In the genomic region with DNA sequence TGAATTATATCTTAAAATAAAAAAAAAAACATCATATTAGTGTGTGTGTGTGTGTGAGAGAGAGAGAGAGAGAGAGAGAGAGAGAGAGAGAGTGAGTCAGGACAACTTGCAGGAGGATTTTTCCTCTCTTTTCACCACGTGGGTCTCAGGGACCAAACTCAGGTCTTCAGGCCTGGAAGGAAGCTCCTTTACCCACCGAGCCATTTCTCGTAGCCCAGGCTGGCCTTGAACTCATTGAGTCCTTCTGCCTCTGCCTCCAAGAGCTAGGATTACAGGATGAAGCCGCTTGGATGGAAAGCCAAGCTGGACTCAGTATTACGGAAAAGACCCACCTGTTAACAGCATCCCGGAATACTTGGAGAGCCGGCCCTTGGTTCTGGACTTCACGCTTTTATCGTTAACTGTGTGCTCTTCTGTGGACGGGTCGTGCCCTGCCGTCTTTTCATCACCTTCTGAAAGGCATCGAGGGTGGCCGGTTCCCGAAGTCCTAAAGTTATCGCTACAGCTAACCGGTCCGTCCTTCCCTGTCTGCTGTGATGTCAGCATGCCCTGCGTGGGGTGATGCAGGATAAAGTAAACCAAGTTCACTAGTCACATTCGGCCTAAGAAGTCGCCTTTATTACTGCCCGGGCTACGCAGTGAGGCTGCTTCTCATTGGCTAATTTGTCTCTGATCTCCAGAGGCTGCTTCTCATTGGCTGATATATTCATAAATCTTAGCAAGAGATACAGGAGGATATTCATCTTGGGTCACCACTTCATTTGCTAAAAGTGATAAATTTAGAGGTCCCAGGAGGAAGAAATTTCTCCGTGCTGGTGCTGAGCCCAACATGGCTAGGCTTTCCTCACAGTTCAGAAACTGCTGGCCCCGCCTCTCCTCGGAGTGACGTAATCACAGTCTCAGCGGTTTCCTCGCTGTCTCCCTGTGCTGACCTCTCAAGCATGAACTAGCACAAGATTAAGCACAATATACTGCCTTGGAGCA, we compare ENCODE assay signal across 8 mouse cellular contexts. TPM values are rescaled to one million over a fixed set of nuclear protein-coding genes. Genes with fewer than 3 reads are reported as not detected.
DNase-seq lines count a peak whose midpoint lies in the region; ATAC-seq and TF ChIP-seq lines count a peak whose summit lies in the region.

No protein-coding gene starts in this region.

- peak overlapping the region; percentile 62 for H3K4me2 ChIP-seq in forebrain, embryonic 12.5 days

- no peaks in the 10 kb centered on the region; the same call in 1 of the 2 replicates for H3K4me1 ChIP-seq in bone marrow, adult 2 months (ENCODE audit: control insufficient read depth, insufficient read depth, low read length)
- H3K4me1 ChIP-seq in forebrain, embryonic 12.5 days, result peaks cover 6% of the 10 kb centered on the region; the same call in 1 of the 2 replicates

- peak; percentile 88 for ATAC-seq in forebrain, embryonic 12.5 days (ENCODE audit: low FRiP score)
- peak; percentile 87 for ATAC-seq in megakaryocyte-erythroid progenitor cell, adult 5-6 weeks (replicated peaks; ENCODE audit: low FRiP score, low TSS enrichment, poor library complexity, severe bottlenecking)

- intact Hi-C loops in left cerebral cortex, postnatal 25 days (cut with DNase I), result no loop called here

- H3K36me3 ChIP-seq in forebrain, embryonic 12.5 days (replicated peaks), result no peaks in the 10 kb centered on the region; the same call in 1 of the 2 replicates

- no peak for TF ChIP-seq POLR2A in bone marrow, adult 2 months (IDR thresholded peaks at IDR 0.05; ENCODE audit: borderline replicate concordance, control insufficient read depth, low read depth, low read length)

- no peaks in the 10 kb centered on the region for H3K27me3 ChIP-seq in forebrain, embryonic 12.5 days

- no peak overlapping the region; the same call in 1 of the 2 replicates for H3K27ac ChIP-seq in bone marrow, adult 2 months (ENCODE audit: control insufficient read depth, insufficient read depth, low read depth, low read length, poor library complexity)
- H3K27ac ChIP-seq in forebrain, embryonic 12.5 days, result peak overlapping the region; percentile 53

- WGBS in bone marrow, adult 2 months, result 23% methylated on average over 29 of the region's 29 CpGs
- 20% methylated on average over 29 of the region's 29 CpGs for WGBS in forebrain, embryonic 12.5 days

- peaks cover 7% of the 10 kb centered on the region; the same call in 1 of the 2 replicates for H3K9me3 ChIP-seq in forebrain, embryonic 12.5 days

- TF ChIP-seq CTCF in bone marrow, adult 2 months (IDR thresholded peaks at IDR 0.05; ENCODE audit: control insufficient read depth, insufficient read depth, low read length), result no peak

- peak overlapping the region; percentile 61 for H3K9ac ChIP-seq in forebrain, embryonic 12.5 days

- H3K4me3 ChIP-seq in bone marrow, adult 2 months (replicated peaks; ENCODE audit: control insufficient read depth, low read depth, low read length), result peak overlapping the region; percentile 62
- peak overlapping the region; percentile 48 for H3K4me3 ChIP-seq in forebrain, embryonic 12.5 days (replicated peaks)

- DNase-seq in layer of hippocampus, adult 18-20 months (ENCODE audit: low spot score in 2 of 2), result peak; percentile 30 to 57
- no peak for DNase-seq in layer of hippocampus, adult 9-10 months (ENCODE audit: low spot score)
- DNase-seq in heart, postnatal 4 days, result peak; percentile 77
- peak; percentile 45 to 67 for DNase-seq in left cerebral cortex, postnatal 25 days (ENCODE audit: low spot score in 2 of 2)
- peak; percentile 73 for DNase-seq in spleen, adult 12 weeks (ENCODE audit: low spot score)

RNA-seq across cellular contexts. Expression of a gene that starts 8.6 kb away (rescaled TPM):
- 1 to 10 TPM; 7.7 to 8.3 TPM for total RNA-seq in layer of hippocampus, adult 18-20 months (2021)
- not detected in 2 replicates for polyA plus RNA-seq in bone marrow, adult 2 months (2011; ENCODE audit: insufficient read depth, insufficient read length, low replicate concordance, missing spikeins)
- polyA plus RNA-seq in forebrain, embryonic 12.5 days (2016; fragmentation: Nextera tagmentation; extraction: Ambion mirVana), result 179 and 182 TPM in 2 replicates
- 1 to 10 TPM; 2.5 to 2.7 TPM for total RNA-seq in heart, postnatal 4 days (2021)
- total RNA-seq in left cerebral cortex, postnatal 25 days (2021), result 1 to 10 TPM; 7.4 to 9.1 TPM
- 0.24 and 1.1 TPM in 2 replicates for total RNA-seq in megakaryocyte-erythroid progenitor cell, adult 5-6 weeks (2014; fragmentation: Nextera tagmentation)
- total RNA-seq in megakaryocyte-erythroid progenitor cell, adult 5-6 weeks (2017), result 2.0 and 2.7 TPM in 2 replicates

RNA-seq across cellular contexts. Expression of a gene that starts 11.7 kb away (rescaled TPM):
- 100 to 1,000 TPM; 228 to 237 TPM for total RNA-seq in layer of hippocampus, adult 18-20 months (2021)
- polyA plus RNA-seq in bone marrow, adult 2 months (2011; ENCODE audit: insufficient read depth, insufficient read length, low replicate concordance, missing spikeins), result 14.1 and 29.4 TPM in 2 replicates
- 41.2 and 45.3 TPM in 2 replicates for polyA plus RNA-seq in forebrain, embryonic 12.5 days (2016; fragmentation: Nextera tagmentation; extraction: Ambion mirVana)
- total RNA-seq in heart, postnatal 4 days (2021), result 100 to 1,000 TPM; 288 to 301 TPM
- 100 to 1,000 TPM; 240 to 249 TPM for total RNA-seq in left cerebral cortex, postnatal 25 days (2021)
- 45.6 and 50.2 TPM in 2 replicates for total RNA-seq in megakaryocyte-erythroid progenitor cell, adult 5-6 weeks (2014; fragmentation: Nextera tagmentation)
- total RNA-seq in megakaryocyte-erythroid progenitor cell, adult 5-6 weeks (2017), result 14.2 and 23.2 TPM in 2 replicates

Comparison
In these comparisons a context has a peak if more than half of its experiments do, and no peak if none do; other contexts are left out.
1. RNA of a gene that starts 11.7 kb away (total RNA-seq): 288 to 301 TPM in heart, postnatal 4 days, 240 to 249 TPM in left cerebral cortex, postnatal 25 days and 228 to 237 TPM in layer of hippocampus, adult 18-20 months; 14.2 to 50.2 TPM in megakaryocyte-erythroid progenitor cell, adult 5-6 weeks; every median in the first group is over 4 times any median in the second.